Comparison of ENCODE assay signal across 8 mouse cellular contexts in the genomic region with DNA sequence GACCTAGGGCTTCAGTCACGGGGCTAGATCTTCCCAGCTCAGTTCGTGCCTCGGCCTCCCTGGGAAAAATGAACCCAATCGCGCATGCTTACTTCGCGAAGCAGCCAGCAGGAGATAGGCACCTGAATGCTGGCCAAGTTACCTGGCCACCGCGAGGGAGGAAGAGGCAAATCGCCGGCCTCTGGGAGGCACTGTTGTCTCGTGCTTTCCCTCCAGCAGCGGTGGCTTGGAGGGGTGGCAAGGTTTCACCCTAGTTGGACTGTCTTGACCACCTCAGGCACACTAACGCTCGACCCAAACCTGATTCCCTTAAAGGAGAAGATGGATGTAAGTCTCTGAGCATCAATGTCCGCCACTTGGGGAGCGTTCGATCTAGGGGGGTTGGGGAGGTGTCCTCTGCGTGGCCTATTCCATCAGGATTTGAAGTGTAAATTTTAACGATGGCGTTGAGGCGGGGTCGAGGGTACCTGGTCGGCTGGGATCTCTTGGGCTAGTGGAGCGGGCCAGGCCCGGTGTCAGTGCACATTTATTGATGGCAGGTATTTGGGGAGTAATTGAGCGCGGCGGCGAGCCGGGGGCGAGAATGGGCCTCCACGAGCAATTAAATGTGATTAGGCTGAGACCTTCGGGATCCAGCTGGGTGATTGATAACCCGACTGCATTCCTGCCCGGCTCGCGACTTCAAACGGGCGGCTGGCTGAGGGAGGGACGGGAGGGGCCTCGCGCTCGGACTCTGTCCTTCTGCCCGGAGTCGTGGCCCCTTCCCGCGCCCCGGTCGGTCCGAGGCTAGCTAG. TPM values are rescaled to one million over a fixed set of nuclear protein-coding genes. Genes with fewer than 3 reads are reported as not detected.
DNase-seq lines count a peak whose midpoint lies in the region; ATAC-seq lines count a peak whose summit lies in the region.

No protein-coding gene starts in this region.

- intact Hi-C loops in gastrocnemius, postnatal 36 days (cut with DNase I): no loop called here

- H3K9me3 ChIP-seq in heart, embryonic 16.5 days (replicated peaks; ENCODE audit: control insufficient read depth, low read length): no peaks in the 10 kb centered on the region
- no peaks in the 10 kb centered on the region for H3K9me3 ChIP-seq in limb, embryonic 10.5 days (replicated peaks)
- H3K9me3 ChIP-seq in midbrain, embryonic 16.5 days (replicated peaks; ENCODE audit: control insufficient read depth, low read length, poor library complexity, severe bottlenecking): no peaks in the 10 kb centered on the region

- whole genome bisulfite sequencing in heart, embryonic 16.5 days: under 1% methylated on average over 51 of the region's 51 CpGs
- under 1% methylated on average over 51 of the region's 51 CpGs for WGBS in limb, embryonic 10.5 days
- WGBS in midbrain, embryonic 16.5 days: under 1% methylated on average over 51 of the region's 51 CpGs

- DNase-seq in adrenal gland, adult (ENCODE audit: inconsistent age in 2 of 2, low spot score in 1 of 2): peak; percentile 56 to 83
- no peak for DNase-seq in adrenal gland, postnatal 4 days (ENCODE audit: low spot score in 2 of 2)
- DNase-seq in brain, adult 2 months (ENCODE audit: low read depth, low spot score): peak; percentile 21
- DNase-seq in limb, embryonic 10.5 days (ENCODE audit: low spot score): peak; percentile 81
- no peak for DNase-seq in gastrocnemius, postnatal 36 days
- DNase-seq in spleen, postnatal 10 days (ENCODE audit: low spot score in 2 of 2): no peak

- no peaks in the 10 kb centered on the region for H3K36me3 ChIP-seq in heart, embryonic 16.5 days (ENCODE audit: control insufficient read depth, insufficient read depth)
- no peaks in the 10 kb centered on the region for H3K36me3 ChIP-seq in limb, embryonic 10.5 days
- H3K36me3 ChIP-seq in midbrain, embryonic 16.5 days (ENCODE audit: control insufficient read depth, insufficient read depth, low read length): no peaks in the 10 kb centered on the region

- H3K27me3 ChIP-seq in heart, embryonic 16.5 days (ENCODE audit: control insufficient read depth, insufficient read depth, low read length): peaks cover 62% of the 10 kb centered on the region
- peaks cover 88% of the 10 kb centered on the region for H3K27me3 ChIP-seq in limb, embryonic 10.5 days (ENCODE audit: low read depth, poor library complexity, severe bottlenecking)
- peaks cover 55% of the 10 kb centered on the region for H3K27me3 ChIP-seq in midbrain, embryonic 16.5 days (ENCODE audit: control insufficient read depth, insufficient read depth, low read depth, low read length)

- H3K9ac ChIP-seq in heart, embryonic 16.5 days (ENCODE audit: low read length): peak overlapping the region; percentile 55
- no peak overlapping the region; the same call in 1 of the 2 replicates for H3K9ac ChIP-seq in midbrain, embryonic 16.5 days (ENCODE audit: low read depth, low read length)

- H3K4me2 ChIP-seq in heart, embryonic 16.5 days (ENCODE audit: low read depth, low read length): peak overlapping the region; percentile 73
- peak overlapping the region; percentile 42 for H3K4me2 ChIP-seq in midbrain, embryonic 16.5 days (ENCODE audit: low read length)

- peaks cover 7% of the 10 kb centered on the region for H3K4me1 ChIP-seq in heart, embryonic 16.5 days (ENCODE audit: control insufficient read depth, insufficient read depth, low read length)
- H3K4me1 ChIP-seq in limb, embryonic 10.5 days: peaks cover 70% of the 10 kb centered on the region
- peaks cover 16% of the 10 kb centered on the region for H3K4me1 ChIP-seq in midbrain, embryonic 16.5 days (ENCODE audit: control insufficient read depth, insufficient read depth, low read length)

- no peak for ATAC-seq in heart, embryonic 16.5 days (replicated peaks; ENCODE audit: extremely low read depth, insufficient read depth, low FRiP score)
- peak; percentile 39; the same call in 1 of the 2 replicates for ATAC-seq in midbrain, embryonic 16.5 days

- H3K4me3 ChIP-seq in heart, embryonic 16.5 days (ENCODE audit: low read length): peak overlapping the region; percentile 48
- H3K4me3 ChIP-seq in limb, embryonic 10.5 days: peak overlapping the region; percentile 49
- peak overlapping the region; percentile 19 for H3K4me3 ChIP-seq in midbrain, embryonic 16.5 days (ENCODE audit: low read depth, low read length)

- H3K27ac ChIP-seq in heart, embryonic 16.5 days (ENCODE audit: low read length): no peak overlapping the region
- H3K27ac ChIP-seq in limb, embryonic 10.5 days: peak overlapping the region; percentile 78
- no peak overlapping the region for H3K27ac ChIP-seq in midbrain, embryonic 16.5 days (ENCODE audit: low read length)

RNA-seq across cellular contexts. Expression of gene Msx2, which starts 10.8 kb away (rescaled TPM):
- total RNA-seq in adrenal gland, postnatal 4 days (2021): under 1 TPM; 0.22 to 0.59 TPM
- polyA plus RNA-seq in heart, embryonic 16.5 days (2015; fragmentation: Nextera tagmentation; extraction: Ambion mirVana): 1.9 TPM in 2 replicates
- polyA plus RNA-seq in limb, embryonic 10.5 days (2016; fragmentation: Nextera tagmentation; extraction: Ambion mirVana): 32.2 and 42.0 TPM in 2 replicates
- polyA plus RNA-seq in midbrain, embryonic 16.5 days (2015; fragmentation: Nextera tagmentation; extraction: Ambion mirVana): 0.40 and 0.55 TPM in 2 replicates
- not detected for total RNA-seq in gastrocnemius, postnatal 36 days (2021)

Comparison
In these comparisons a context has a peak if more than half of its experiments do, and no peak if none do; other contexts are left out.
1. DNase-seq: peak in adrenal gland, adult (2 of 2), brain, adult 2 months (single experiment) and limb, embryonic 10.5 days (single experiment); none in adrenal gland, postnatal 4 days (0 of 2), gastrocnemius, postnatal 36 days (0 of 2) and spleen, postnatal 10 days (0 of 2).
2. RNA of gene Msx2, which starts 10.8 kb away (polyA plus RNA-seq): 32.2 to 42.0 TPM in limb, embryonic 10.5 days; 1.9 TPM in heart, embryonic 16.5 days and 0.40 to 0.55 TPM in midbrain, embryonic 16.5 days; every median in the first group is over 10 times any median in the second.
3. Peak in every context shown above with its lines, with median percentiles within 50 percentile points of each other: H3K4me3 ChIP-seq.